Mouse (Mus musculus): ENCODE results near the gene 2010300C02Rik.

2010300C02Rik gene

GRCm38 (mm10) chr1:37665539-37666323 lies 54.2 kb downstream of the 2010300C02Rik start:
- peak; percentile 20 for DNase-seq

GRCm38 (mm10) chr1:37664496-37664895 lies 55.4 kb downstream of the 2010300C02Rik start:
- DNase-seq, result no peak

- no peak for DNase-seq
Observed at GRCm38 (mm10) chr1:37663606-37664005, 56.3 kb downstream of the 2010300C02Rik start.

- DNase-seq, result no peak
Observed at GRCm38 (mm10) chr1:37656017-37656416, 63.9 kb downstream of the 2010300C02Rik start.

GRCm38 (mm10) chr1:37653992-37654391 lies 65.9 kb downstream of the 2010300C02Rik start:
- DNase-seq, result no peak

GRCm38 (mm10) chr1:37647066-37647465 lies 72.8 kb downstream of the 2010300C02Rik start:
- DNase-seq, result no peak

GRCm38 (mm10) chr1:37644501-37644900 lies 75.4 kb downstream of the 2010300C02Rik start:
- no peak for DNase-seq

GRCm38 (mm10) chr1:37643794-37644365 lies 76.0 kb downstream of the 2010300C02Rik start:
- no peak for DNase-seq

GRCm38 (mm10) chr1:37641361-37641760 lies 78.5 kb downstream of the 2010300C02Rik start:
- DNase-seq, result no peak

- DNase-seq, result peak; percentile 90
Observed at GRCm38 (mm10) chr1:37639101-37639500, 80.8 kb downstream of the 2010300C02Rik start.

GRCm38 (mm10) chr1:37638560-37638959 lies 81.3 kb downstream of the 2010300C02Rik start:
- no peak for DNase-seq

- DNase-seq, result no peak
Observed at GRCm38 (mm10) chr1:37637571-37637970, 82.3 kb downstream of the 2010300C02Rik start.

GRCm38 (mm10) chr1:37636824-37637223 lies 83.1 kb downstream of the 2010300C02Rik start:
- DNase-seq, result no peak

GRCm38 (mm10) chr1:37636169-37636568 lies 83.7 kb downstream of the 2010300C02Rik start:
- peak; percentile 84 for DNase-seq

GRCm38 (mm10) chr1:37635716-37636115 lies 84.2 kb downstream of the 2010300C02Rik start:
- DNase-seq, result peak; percentile 64

- DNase-seq, result peak; percentile 87
Observed at GRCm38 (mm10) chr1:37634658-37635057, 85.2 kb downstream of the 2010300C02Rik start.

GRCm38 (mm10) chr1:37633516-37633915 lies 86.4 kb downstream of the 2010300C02Rik start:
- no peak for DNase-seq

GRCm38 (mm10) chr1:37632425-37632824 lies 87.5 kb downstream of the 2010300C02Rik start:
- no peak for DNase-seq

GRCm38 (mm10) chr1:37631456-37631855 lies 88.4 kb downstream of the 2010300C02Rik start:
- DNase-seq, result no peak

- no peak for DNase-seq
Observed at GRCm38 (mm10) chr1:37630412-37631210, 89.3 kb downstream of the 2010300C02Rik start.

- DNase-seq, result no peak
Observed at GRCm38 (mm10) chr1:37629876-37630275, 90.0 kb downstream of the 2010300C02Rik start.

- no peak for DNase-seq
Observed at GRCm38 (mm10) chr1:37628749-37629148, 91.1 kb downstream of the 2010300C02Rik start.

GRCm38 (mm10) chr1:37624185-37624584 lies 95.7 kb downstream of the 2010300C02Rik start:
- DNase-seq, result peak; percentile 63

- no peak for DNase-seq
Observed at GRCm38 (mm10) chr1:37622049-37622448, 97.8 kb downstream of the 2010300C02Rik start.
